Mouse (Mus musculus): ENCODE results near the gene F2rl1. TPM values are rescaled to one million over a fixed set of nuclear protein-coding genes. Genes with fewer than 3 reads are reported as not detected.

The F2rl1 gene
- 0.17 and 1.0 TPM in 2 replicates for polyA plus RNA-seq (2012; rRNA removed)

DNA sequence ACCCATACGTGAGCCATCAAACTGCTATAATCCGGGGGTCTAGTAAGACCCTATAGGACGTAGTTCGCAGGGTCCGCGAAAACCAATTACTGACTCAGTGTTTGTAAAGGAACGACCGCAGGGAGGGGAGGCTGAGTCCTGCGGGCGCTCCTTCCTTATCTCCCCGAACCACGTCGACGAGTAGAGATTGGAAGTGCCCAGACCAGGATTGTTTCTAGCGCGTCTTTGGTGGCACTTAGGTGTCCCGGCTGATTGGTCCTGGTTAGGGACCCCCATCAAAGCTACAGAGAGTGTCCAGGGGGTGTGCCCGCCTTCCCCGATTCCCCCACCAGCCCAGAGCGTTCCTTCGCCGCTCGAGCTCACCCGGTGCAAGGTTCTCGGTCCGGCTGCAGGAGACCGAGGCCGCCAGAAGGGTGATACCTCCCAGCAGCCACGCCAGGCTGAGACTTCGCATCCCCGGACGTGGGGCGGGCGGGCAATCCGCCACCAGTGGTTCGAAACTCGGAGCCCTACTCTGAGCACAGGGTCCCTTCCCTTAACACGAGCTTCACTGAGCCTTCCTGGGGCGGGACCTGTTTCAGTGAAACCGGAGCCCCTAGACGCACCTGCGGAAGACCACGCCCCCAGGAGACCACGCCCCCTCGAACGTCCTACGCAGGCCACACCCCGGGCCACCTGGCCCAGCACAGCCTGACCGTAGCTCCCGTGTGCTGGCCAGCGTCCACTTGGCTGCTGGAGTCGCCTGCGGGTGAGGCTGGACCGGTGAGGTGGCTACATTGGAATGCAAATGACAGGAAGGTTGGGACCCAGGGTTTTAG lies at the start of gene F2rl1:
TSS of gene F2rl1 (minus strand) at position 554 of the 818 bp plus-strand sequence.
- Histone ChIP-seq H3K36me3 (ENCODE audit: control insufficient read depth, insufficient read depth, low read length) (no peaks in the 10 kb centered on the region), H3K27me3 (ENCODE audit: control insufficient read depth, insufficient read depth, low read length) (no peaks in the 10 kb centered on the region; the same call in 1 of the 2 replicates), H3K4me1 (ENCODE audit: control insufficient read depth, insufficient read depth, low read length) (peaks cover 16% of the 10 kb centered on the region), H3K4me3 (ENCODE audit: control insufficient read depth, low read depth, low read length) (peak within 1 kb of the TSS; percentile 60), H3K27ac (ENCODE audit: control insufficient read depth, insufficient read depth, low read depth, low read length) (no peak within 1 kb of the TSS)
- no peak for TF ChIP-seq CTCF (IDR thresholded peaks at IDR 0.05; ENCODE audit: control insufficient read depth, insufficient read depth, insufficient replicate concordance, low read depth, low read length)
- TF ChIP-seq POLR2A (IDR thresholded peaks at IDR 0.05; ENCODE audit: control insufficient read depth, low read depth, low read length): no peak

- Histone ChIP-seq H3K36me3 (ENCODE audit: control insufficient read depth, insufficient read depth, low read length) (no peaks in the 10 kb centered on the region), H3K27me3 (ENCODE audit: control insufficient read depth, insufficient read depth, low read length) (no peaks in the 10 kb centered on the region), H3K27ac (ENCODE audit: control insufficient read depth, insufficient read depth, low read depth, low read length) (no peak overlapping the region), H3K4me1 (ENCODE audit: control insufficient read depth, insufficient read depth, low read length) (no peaks in the 10 kb centered on the region), H3K4me3 (ENCODE audit: control insufficient read depth, low read depth, low read length) (no peak overlapping the region)
- no peak for TF ChIP-seq CTCF (IDR thresholded peaks at IDR 0.05; ENCODE audit: control insufficient read depth, insufficient read depth, insufficient replicate concordance, low read depth, low read length)
- no peak for TF ChIP-seq POLR2A (IDR thresholded peaks at IDR 0.05; ENCODE audit: control insufficient read depth, low read depth, low read length)
These were observed 45.9 kb upstream of the F2rl1 start for GRCm38 (mm10) chr13:95570877-95571276.

DNA sequence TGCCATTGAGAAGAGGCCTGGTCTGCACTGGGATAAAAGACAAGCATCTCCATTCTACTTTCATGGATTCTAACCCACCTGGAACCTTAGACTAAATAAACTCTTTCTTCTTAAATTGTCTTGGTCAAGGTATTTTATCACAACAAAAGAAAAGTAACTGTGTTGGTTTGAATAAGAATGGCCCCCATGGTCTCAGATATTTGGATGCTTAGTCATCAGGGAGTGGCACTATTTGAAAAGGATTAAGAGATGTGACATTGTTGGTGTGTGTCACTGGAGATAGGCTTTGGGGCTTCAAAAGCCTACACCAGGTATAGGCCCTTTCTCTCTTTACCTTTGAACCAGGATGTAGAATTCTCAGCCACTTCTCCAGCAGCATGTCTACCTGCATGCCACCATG lies 44.3 kb upstream of the F2rl1 start:
- Histone ChIP-seq H3K36me3 (ENCODE audit: control insufficient read depth, insufficient read depth, low read length) (no peaks in the 10 kb centered on the region), H3K4me1 (ENCODE audit: control insufficient read depth, insufficient read depth, low read length) (no peaks in the 10 kb centered on the region), H3K4me3 (ENCODE audit: control insufficient read depth, low read depth, low read length) (no peak overlapping the region), H3K27me3 (ENCODE audit: control insufficient read depth, insufficient read depth, low read length) (no peaks in the 10 kb centered on the region), H3K27ac (ENCODE audit: control insufficient read depth, insufficient read depth, low read depth, low read length) (no peak overlapping the region)
- TF ChIP-seq POLR2A (IDR thresholded peaks at IDR 0.05; ENCODE audit: control insufficient read depth, low read depth, low read length) (no peak), CTCF (IDR thresholded peaks at IDR 0.05; ENCODE audit: control insufficient read depth, insufficient read depth, insufficient replicate concordance, low read depth, low read length) (no peak)

DNA sequence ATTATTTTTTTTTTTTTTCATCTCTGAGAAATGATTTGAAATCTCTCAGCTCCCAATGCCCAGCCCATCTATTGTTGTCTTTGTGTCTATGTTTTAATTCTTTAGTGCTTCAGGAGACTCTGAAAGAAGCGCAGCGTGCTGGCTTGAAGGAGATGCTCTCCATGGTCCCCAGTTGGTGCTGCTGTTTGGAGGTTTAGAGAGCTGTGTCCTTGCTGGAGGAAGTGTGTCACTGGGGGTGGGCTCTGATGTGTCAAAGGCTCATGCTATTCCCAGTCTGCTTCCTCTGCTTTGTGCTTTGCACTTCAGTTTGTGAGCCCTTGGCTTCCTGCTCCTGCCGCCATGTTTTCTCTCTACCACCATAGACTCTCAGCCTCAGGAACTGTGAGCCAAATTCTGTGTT lies 43.3 kb upstream of the F2rl1 start:
- TF ChIP-seq POLR2A (IDR thresholded peaks at IDR 0.05; ENCODE audit: control insufficient read depth, low read depth, low read length) (no peak), CTCF (IDR thresholded peaks at IDR 0.05; ENCODE audit: control insufficient read depth, insufficient read depth, insufficient replicate concordance, low read depth, low read length) (no peak)
- Histone ChIP-seq H3K27ac (ENCODE audit: control insufficient read depth, insufficient read depth, low read depth, low read length) (no peak overlapping the region), H3K4me3 (ENCODE audit: control insufficient read depth, low read depth, low read length) (no peak overlapping the region), H3K36me3 (ENCODE audit: control insufficient read depth, insufficient read depth, low read length) (no peaks in the 10 kb centered on the region), H3K27me3 (ENCODE audit: control insufficient read depth, insufficient read depth, low read length) (no peaks in the 10 kb centered on the region), H3K4me1 (ENCODE audit: control insufficient read depth, insufficient read depth, low read length) (no peaks in the 10 kb centered on the region)

GRCm38 (mm10) chr13:95566841-95567551 lies 42.0 kb upstream of the F2rl1 start:
- TF ChIP-seq POLR2A (IDR thresholded peaks at IDR 0.05; ENCODE audit: control insufficient read depth, low read depth, low read length) (no peak), CTCF (IDR thresholded peaks at IDR 0.05; ENCODE audit: control insufficient read depth, insufficient read depth, insufficient replicate concordance, low read depth, low read length) (no peak)
- H3K4me1 ChIP-seq (ENCODE audit: control insufficient read depth, insufficient read depth, low read length): no peaks in the 10 kb centered on the region
- H3K4me3 ChIP-seq (ENCODE audit: control insufficient read depth, low read depth, low read length): no peak overlapping the region
- no peak overlapping the region for H3K27ac ChIP-seq (ENCODE audit: control insufficient read depth, insufficient read depth, low read depth, low read length)
- H3K36me3 ChIP-seq (ENCODE audit: control insufficient read depth, insufficient read depth, low read length): no peaks in the 10 kb centered on the region
- H3K27me3 ChIP-seq (ENCODE audit: control insufficient read depth, insufficient read depth, low read length): no peaks in the 10 kb centered on the region

DNA sequence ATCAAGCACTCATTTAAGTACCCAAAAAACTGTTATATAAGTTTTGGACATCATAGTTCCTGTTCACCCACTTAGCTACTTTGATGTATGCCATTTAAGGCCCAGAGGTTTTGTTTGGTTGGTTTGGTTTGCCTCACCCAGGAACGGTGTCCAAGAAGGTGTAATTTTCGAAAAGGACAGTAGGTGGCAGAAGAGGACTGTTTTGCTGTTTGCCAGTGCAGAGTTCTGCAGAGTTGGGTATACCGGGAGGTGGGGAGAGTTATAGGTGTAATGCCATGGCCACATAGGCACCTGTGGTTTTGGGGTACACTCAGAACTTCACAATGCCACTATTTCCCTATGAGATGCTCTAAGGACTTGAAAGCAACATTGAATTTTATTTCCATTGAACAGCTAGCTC lies 38.7 kb upstream of the F2rl1 start:
- Histone ChIP-seq H3K27me3 (ENCODE audit: control insufficient read depth, insufficient read depth, low read length) (no peaks in the 10 kb centered on the region), H3K4me3 (ENCODE audit: control insufficient read depth, low read depth, low read length) (no peak overlapping the region), H3K4me1 (ENCODE audit: control insufficient read depth, insufficient read depth, low read length) (no peaks in the 10 kb centered on the region), H3K27ac (ENCODE audit: control insufficient read depth, insufficient read depth, low read depth, low read length) (no peak overlapping the region), H3K36me3 (ENCODE audit: control insufficient read depth, insufficient read depth, low read length) (no peaks in the 10 kb centered on the region)
- TF ChIP-seq CTCF (IDR thresholded peaks at IDR 0.05; ENCODE audit: control insufficient read depth, insufficient read depth, insufficient replicate concordance, low read depth, low read length) (peak; percentile 40; the same call in 1 of the 2 replicates), POLR2A (IDR thresholded peaks at IDR 0.05; ENCODE audit: control insufficient read depth, low read depth, low read length) (no peak)

DNA sequence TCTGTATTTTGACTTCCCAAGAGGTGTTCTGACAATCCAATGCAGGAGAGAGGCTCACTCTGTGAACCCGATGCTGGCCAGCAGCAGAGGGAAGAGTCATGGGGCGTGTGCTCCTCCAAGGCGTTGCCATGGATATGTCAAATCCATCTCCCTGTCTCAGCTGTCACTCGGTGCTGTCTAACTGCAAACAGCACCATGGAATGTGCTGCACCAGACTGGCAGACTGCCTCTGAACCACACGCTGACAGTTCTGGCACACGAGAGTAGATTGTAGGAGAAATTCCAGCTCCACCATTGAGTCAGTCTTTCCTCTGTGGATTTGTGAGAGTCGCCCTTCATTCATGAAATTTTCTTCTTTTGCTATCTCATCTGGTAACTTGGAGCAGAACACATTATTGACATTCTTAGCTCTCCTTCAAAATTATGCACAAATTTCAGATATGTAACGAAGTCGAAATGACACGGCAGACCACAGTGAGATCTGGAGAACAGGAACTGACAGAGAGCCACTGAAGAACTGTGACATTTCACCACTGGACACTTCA lies 38.1 kb upstream of the F2rl1 start:
- no peak overlapping the region for H3K27ac ChIP-seq (ENCODE audit: control insufficient read depth, insufficient read depth, low read depth, low read length)
- TF ChIP-seq CTCF (IDR thresholded peaks at IDR 0.05; ENCODE audit: control insufficient read depth, insufficient read depth, insufficient replicate concordance, low read depth, low read length) (no peak), POLR2A (IDR thresholded peaks at IDR 0.05; ENCODE audit: control insufficient read depth, low read depth, low read length) (no peak)

More for the DNA sequence above, 38.1 kb upstream of the F2rl1 start:
- no peaks in the 10 kb centered on the region for H3K4me1 ChIP-seq (ENCODE audit: control insufficient read depth, insufficient read depth, low read length)
- H3K27me3 ChIP-seq (ENCODE audit: control insufficient read depth, insufficient read depth, low read length): no peaks in the 10 kb centered on the region
- no peak overlapping the region for H3K4me3 ChIP-seq (ENCODE audit: control insufficient read depth, low read depth, low read length)
- no peaks in the 10 kb centered on the region for H3K36me3 ChIP-seq (ENCODE audit: control insufficient read depth, insufficient read depth, low read length)

Measured in testis, adult 2 months (tissue).